Mouse (Mus musculus) spleen, postnatal 14 days (tissue): ENCODE measurements around the gene Zmynd8.

Experiments
- DNase-seq, 2 experiments: peaks; one replicate each; pipeline ENCODE4 v3.0.0; 2021 to 2022; ENCODE audit warnings: low spot score in 2 of 2

The Zmynd8 gene

GRCm38 (mm10) chr2:165858453-165859384, 40.1 kb downstream of the Zmynd8 start:
- DNase-seq: no peak

GRCm38 (mm10) chr2:165857841-165858426, 40.9 kb downstream of the Zmynd8 start:
- DNase-seq: no peak

- no peak for DNase-seq
Measured at GRCm38 (mm10) chr2:165857395-165857831, 41.4 kb downstream of the Zmynd8 start.

- no peak for DNase-seq
Measured at GRCm38 (mm10) chr2:165856611-165857200, 42.1 kb downstream of the Zmynd8 start.

GRCm38 (mm10) chr2:165855641-165856301, 43.0 kb downstream of the Zmynd8 start:
- no peak for DNase-seq

GRCm38 (mm10) chr2:165854207-165854968, 44.4 kb downstream of the Zmynd8 start:
- no peak for DNase-seq

- DNase-seq: no peak
Measured at GRCm38 (mm10) chr2:165852896-165853633, 45.8 kb downstream of the Zmynd8 start.

- no peak for DNase-seq
Measured at GRCm38 (mm10) chr2:165852453-165852852, 46.4 kb downstream of the Zmynd8 start.

- DNase-seq: no peak
Measured at GRCm38 (mm10) chr2:165851811-165852415, 46.9 kb downstream of the Zmynd8 start.

- DNase-seq: no peak
Measured at GRCm38 (mm10) chr2:165850826-165851225, 48.0 kb downstream of the Zmynd8 start.

- DNase-seq: no peak
Measured at GRCm38 (mm10) chr2:165849129-165849528, 49.7 kb downstream of the Zmynd8 start.

- DNase-seq: no peak
Measured at GRCm38 (mm10) chr2:165846787-165847186, 52.0 kb downstream of the Zmynd8 start.

GRCm38 (mm10) chr2:165845490-165845889, 53.3 kb downstream of the Zmynd8 start:
- no peak for DNase-seq

GRCm38 (mm10) chr2:165843350-165843749, 55.5 kb downstream of the Zmynd8 start:
- DNase-seq: no peak

- DNase-seq: no peak
Measured at GRCm38 (mm10) chr2:165842241-165842640, 56.6 kb downstream of the Zmynd8 start.

- no peak for DNase-seq
Measured at GRCm38 (mm10) chr2:165841805-165842204, 57.0 kb downstream of the Zmynd8 start.

GRCm38 (mm10) chr2:165840852-165841251, 58.0 kb downstream of the Zmynd8 start:
- DNase-seq: no peak

- DNase-seq: no peak
Measured at GRCm38 (mm10) chr2:165839317-165839652, 59.5 kb downstream of the Zmynd8 start.

- no peak for DNase-seq
Measured at GRCm38 (mm10) chr2:165838606-165839316, 60.1 kb downstream of the Zmynd8 start.

GRCm38 (mm10) chr2:165834601-165835000, 64.2 kb downstream of the Zmynd8 start:
- no peak for DNase-seq
